Mouse (Mus musculus) bone marrow macrophage, adult 2 months (primary cell): ENCODE results near the gene Ppp1r14a.

Source experiments
- CTCF ChIP-seq: IDR thresholded peaks from 2 replicates; pipeline ENCODE4 v1.5.1; 2012; ENCODE audit warnings: low read depth, mild to moderate bottlenecking, low read length, moderate library complexity
- POLR2A ChIP-seq: IDR thresholded peaks from 2 replicates; pipeline ENCODE4 v1.6.1; 2012; ENCODE audit warnings: mild to moderate bottlenecking, low read depth, low read length, borderline replicate concordance

DNA sequence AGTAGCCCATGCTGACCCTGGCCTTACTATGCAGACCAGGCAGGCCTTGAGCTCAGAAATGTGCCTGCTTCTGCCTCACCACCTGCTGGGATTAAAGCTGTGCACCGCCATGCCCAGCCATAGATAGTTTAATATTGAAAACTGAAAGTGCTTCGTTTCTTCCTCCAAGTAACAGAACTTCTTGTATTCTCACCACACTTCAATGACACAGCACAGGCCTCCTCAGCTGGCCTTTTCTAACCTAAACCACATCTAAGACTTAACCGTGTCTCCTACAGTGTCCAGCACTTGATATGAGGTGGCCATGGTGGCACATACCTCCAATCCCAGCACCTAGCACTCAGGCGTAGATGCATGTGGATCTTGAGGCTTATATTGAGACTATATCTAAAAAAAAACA lies 18.7 kb upstream of the Ppp1r14a start:
- TF ChIP-seq CTCF (no peak), POLR2A (no peak)
